Mouse (Mus musculus) forebrain, embryonic 14.5 days (tissue): ENCODE results near the gene Mmp14. TPM values are rescaled to one million over a fixed set of nuclear protein-coding genes. Genes with fewer than 3 reads are reported as not detected.

Source experiments
- ATAC-seq: fragments of 200-750 bp; cut with Nextera tagmentation; 2 replicates; pipeline ENCODE4 v1.8.0; 2017; ENCODE audit warnings: mild to moderate bottlenecking, moderate library complexity
- DNase-seq: peaks from one replicate; pipeline ENCODE4 v3.0.0-alpha.2; 2015; ENCODE audit warnings: low spot score
- H3K27ac ChIP-seq: fragments of 300-500 bp; sonication (generic); 2 replicates; pipeline ENCODE4 v1.5.1; 2014; ENCODE audit warnings: low read depth, mild to moderate bottlenecking, control low read depth, low read length, moderate library complexity
- H3K27me3 ChIP-seq: fragments of 300-500 bp; sonication (generic); replicated peaks from 2 replicates; pipeline ENCODE4 v1.6.1; 2014; ENCODE audit warnings: low read length, control low read depth, mixed read lengths; ENCODE audit not compliant: control insufficient read depth, insufficient read depth
- H3K36me3 ChIP-seq: fragments of 300-500 bp; sonication (generic); 2 replicates; pipeline ENCODE4 v1.6.1; 2014; ENCODE audit warnings: low read length, control low read depth; ENCODE audit not compliant: control insufficient read depth, insufficient read depth
- H3K4me1 ChIP-seq: fragments of 300-500 bp; sonication (generic); 2 replicates; pipeline ENCODE4 v1.6.1; 2014; ENCODE audit warnings: antibody characterized with exemption, low read length, control low read depth; ENCODE audit not compliant: control insufficient read depth, insufficient read depth
- H3K4me2 ChIP-seq: fragments of 300-500 bp; sonication (generic); 2 replicates; pipeline ENCODE4 v1.6.1; 2014; ENCODE audit warnings: mild to moderate bottlenecking, control low read depth, low read length
- H3K4me3 ChIP-seq: fragments of 300-500 bp; sonication (generic); 2 replicates; pipeline ENCODE4 v1.5.1; 2014; ENCODE audit warnings: low read depth, low read length, control low read depth
- H3K9ac ChIP-seq: fragments of 300-500 bp; sonication (generic); 2 replicates; pipeline ENCODE4 v1.6.1; 2014; ENCODE audit warnings: mild to moderate bottlenecking, low read length, control low read depth, moderate library complexity
- H3K9me3 ChIP-seq: fragments of 300-500 bp; sonication (generic); replicated peaks from 2 replicates; pipeline ENCODE4 v1.6.1; 2016; ENCODE audit warnings: low read length, control low read depth, mixed read lengths; ENCODE audit not compliant: control insufficient read depth
- WGBS: fragments of 180-500 bp; shearing (Covaris S2); extraction: QIAGEN DNeasy Blood & Tissue Kit; methylation state at CpG from one replicate; pipeline ENCODE4 v1.1.7; 2014; 5-methylcytosine and 5-hydroxymethylcytosine counted together
- polyA plus RNA-seq: library from polyadenylated mRNA; unstranded; fragments of >200 nt; fragmentation: Nextera tagmentation; extraction: Ambion mirVana; gene quantifications from 2 replicates; pipeline ENCODE4 v1.2.1, GENCODE M21; 2014

The Mmp14 gene
- polyA plus RNA-seq, 1 experiment from 2014 or later = 48.2 TPM

DNA sequence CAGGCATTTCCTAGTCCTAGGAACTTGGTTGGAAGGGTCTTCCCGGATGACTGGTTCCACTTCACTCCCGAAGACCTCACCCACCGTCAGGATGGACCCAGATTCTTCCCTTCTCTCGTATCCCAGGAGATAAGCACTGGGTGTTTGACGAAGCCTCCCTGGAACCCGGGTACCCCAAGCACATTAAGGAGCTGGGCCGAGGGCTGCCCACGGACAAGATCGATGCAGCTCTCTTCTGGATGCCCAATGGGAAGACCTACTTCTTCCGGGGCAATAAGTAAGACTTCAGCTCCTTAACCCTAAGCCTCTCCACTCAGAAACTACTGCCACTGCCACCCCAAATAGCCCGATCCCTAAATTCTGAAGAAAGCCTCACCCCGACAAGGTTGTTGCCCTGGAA, 7.7 kb downstream of the Mmp14 start:
- 77% methylated on average over 12 of the region's 12 CpGs for WGBS
- ATAC-seq = no peak

DNA sequence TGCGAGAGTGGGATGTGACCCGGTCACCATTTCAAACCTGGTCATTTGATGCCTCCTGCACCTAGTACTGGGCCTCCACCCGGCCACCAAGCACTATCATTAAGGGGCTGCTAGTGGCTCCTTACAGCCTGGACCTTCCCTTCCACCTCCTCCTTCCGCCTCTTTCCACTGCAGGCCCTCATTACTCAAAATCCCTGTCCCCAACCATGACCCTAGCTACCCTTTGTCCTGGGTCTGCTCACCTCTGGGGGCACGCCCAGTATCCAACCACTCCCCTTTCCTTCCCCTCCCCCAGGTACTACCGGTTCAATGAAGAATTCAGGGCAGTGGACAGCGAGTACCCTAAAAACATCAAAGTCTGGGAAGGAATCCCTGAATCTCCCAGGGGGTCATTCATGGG, 8.2 kb downstream of the Mmp14 start:
- Histone ChIP-seq H3K4me2 (no peak overlapping the region), H3K4me1 (no peaks in the 10 kb centered on the region), H3K36me3 (peaks cover 48% of the 10 kb centered on the region), H3K9ac (no peak overlapping the region), H3K27me3 (no peaks in the 10 kb centered on the region), H3K9me3 (no peaks in the 10 kb centered on the region), H3K27ac (no peak overlapping the region), H3K4me3 (no peak overlapping the region)
- DNase-seq (no peak), ATAC-seq (no peak)
- 46% methylated on average over 7 of the region's 7 CpGs for WGBS

More for the DNA sequence above, 7.7 kb downstream of the Mmp14 start:
- Histone ChIP-seq H3K4me1 (no peaks in the 10 kb centered on the region), H3K36me3 (peaks cover 48% of the 10 kb centered on the region), H3K27ac (no peak overlapping the region), H3K4me3 (no peak overlapping the region), H3K9me3 (no peaks in the 10 kb centered on the region), H3K4me2 (no peak overlapping the region), H3K27me3 (no peaks in the 10 kb centered on the region), H3K9ac (no peak overlapping the region)
- no peak for DNase-seq

DNA sequence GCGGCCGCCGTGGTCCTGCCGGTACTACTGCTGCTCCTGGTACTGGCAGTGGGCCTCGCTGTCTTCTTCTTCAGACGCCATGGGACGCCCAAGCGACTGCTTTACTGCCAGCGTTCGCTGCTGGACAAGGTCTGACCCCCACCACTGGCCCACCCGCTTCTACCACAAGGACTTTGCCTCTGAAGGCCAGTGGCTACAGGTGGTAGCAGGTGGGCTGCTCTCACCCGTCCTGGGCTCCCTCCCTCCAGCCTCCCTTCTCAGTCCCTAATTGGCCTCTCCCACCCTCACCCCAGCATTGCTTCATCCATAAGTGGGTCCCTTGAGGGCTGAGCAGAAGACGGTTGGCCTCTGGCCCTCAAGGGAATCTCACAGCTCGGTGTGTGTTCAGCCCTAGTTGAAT, 9.1 kb downstream of the Mmp14 start:
- DNase-seq = no peak
- H3K27me3 ChIP-seq = no peaks in the 10 kb centered on the region
- 92% methylated on average over 14 of the region's 14 CpGs for WGBS
- no peak for ATAC-seq
- H3K36me3 ChIP-seq = peaks cover 45% of the 10 kb centered on the region
- H3K9ac ChIP-seq = no peak overlapping the region
- no peak overlapping the region for H3K4me3 ChIP-seq
- H3K9me3 ChIP-seq = no peaks in the 10 kb centered on the region
- no peaks in the 10 kb centered on the region for H3K4me1 ChIP-seq
- no peak overlapping the region for H3K27ac ChIP-seq
- no peak overlapping the region for H3K4me2 ChIP-seq

- H3K4me1 ChIP-seq = no peaks in the 10 kb centered on the region
- peaks cover 37% of the 10 kb centered on the region for H3K36me3 ChIP-seq
- no peak overlapping the region for H3K4me2 ChIP-seq
- whole genome bisulfite sequencing = 82% methylated on average over 4 of the region's 4 CpGs
- ATAC-seq (no peak), DNase-seq (no peak)
- no peak overlapping the region for H3K9ac ChIP-seq
- no peak overlapping the region for H3K27ac ChIP-seq
- no peaks in the 10 kb centered on the region for H3K27me3 ChIP-seq
- H3K9me3 ChIP-seq = no peaks in the 10 kb centered on the region
- H3K4me3 ChIP-seq = no peak overlapping the region
These were observed 10.0 kb downstream of the Mmp14 start for GRCm38 (mm10) chr14:54441365-54441764.

DNA sequence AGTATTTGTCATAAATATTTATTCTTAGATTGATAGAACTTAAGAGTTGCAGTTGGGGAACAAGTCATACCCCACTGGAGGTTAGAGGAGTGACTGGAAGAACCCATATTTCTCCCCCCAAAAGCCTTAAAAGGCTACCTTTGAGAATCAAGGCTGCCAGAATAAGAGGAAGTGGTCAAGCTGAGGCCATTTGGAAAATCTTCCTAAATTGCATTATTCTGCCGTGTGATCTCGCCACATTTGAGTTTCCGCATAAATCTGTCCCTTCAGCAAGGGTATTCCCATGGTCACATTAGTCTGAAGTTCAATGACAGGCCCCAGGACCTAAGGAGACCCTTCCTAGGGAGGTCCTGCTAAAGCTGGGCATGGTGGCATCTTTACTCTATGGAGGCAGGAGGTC, 11.1 kb downstream of the Mmp14 start:
- Histone ChIP-seq H3K27me3 (no peaks in the 10 kb centered on the region), H3K4me1 (no peaks in the 10 kb centered on the region), H3K4me3 (no peak overlapping the region), H3K4me2 (no peak overlapping the region), H3K27ac (no peak overlapping the region), H3K9me3 (no peaks in the 10 kb centered on the region), H3K9ac (no peak overlapping the region), H3K36me3 (peaks cover 34% of the 10 kb centered on the region)
- 88% methylated on average over 3 of the region's 3 CpGs for WGBS
- ATAC-seq = no peak
- DNase-seq = no peak

GRCm38 (mm10) chr14:54443196-54443595, 11.8 kb downstream of the Mmp14 start:
- ATAC-seq (peak; percentile 42; the same call in 1 of the 2 replicates), DNase-seq (no peak)
- Histone ChIP-seq H3K9me3 (no peaks in the 10 kb centered on the region), H3K27ac (no peak overlapping the region), H3K4me2 (no peak overlapping the region), H3K4me1 (no peaks in the 10 kb centered on the region), H3K9ac (no peak overlapping the region), H3K36me3 (peaks cover 32% of the 10 kb centered on the region), H3K4me3 (no peak overlapping the region), H3K27me3 (no peaks in the 10 kb centered on the region)
- 44% methylated on average over 3 of the region's 3 CpGs for WGBS

- WGBS = 66% methylated on average over 15 of the region's 15 CpGs
- no peak overlapping the region for H3K27ac ChIP-seq
- H3K27me3 ChIP-seq = no peaks in the 10 kb centered on the region
- H3K9ac ChIP-seq = no peak overlapping the region
- H3K4me1 ChIP-seq = no peaks in the 10 kb centered on the region
- ATAC-seq (no peak), DNase-seq (peak; percentile 52)
- H3K36me3 ChIP-seq = peaks cover 24% of the 10 kb centered on the region
- H3K9me3 ChIP-seq = no peaks in the 10 kb centered on the region
- H3K4me2 ChIP-seq = no peak overlapping the region
- H3K4me3 ChIP-seq = no peak overlapping the region
These were observed 12.6 kb downstream of the Mmp14 start for GRCm38 (mm10) chr14:54443712-54444618.

GRCm38 (mm10) chr14:54445476-54445875, 14.1 kb downstream of the Mmp14 start:
- H3K36me3 ChIP-seq = peaks cover 9% of the 10 kb centered on the region
- 54% methylated on average over 3 of the region's 3 CpGs for WGBS
- no peak overlapping the region for H3K4me3 ChIP-seq
- DNase-seq (no peak), ATAC-seq (no peak)
- no peak overlapping the region for H3K27ac ChIP-seq
- no peaks in the 10 kb centered on the region for H3K4me1 ChIP-seq
- H3K4me2 ChIP-seq = no peak overlapping the region
- H3K9ac ChIP-seq = no peak overlapping the region
- H3K9me3 ChIP-seq = no peaks in the 10 kb centered on the region
- no peaks in the 10 kb centered on the region for H3K27me3 ChIP-seq

- 83% methylated on average over 9 of the region's 9 CpGs for WGBS
- DNase-seq (no peak), ATAC-seq (no peak)
- no peak overlapping the region for H3K27ac ChIP-seq
- H3K4me2 ChIP-seq = no peak overlapping the region
- no peaks in the 10 kb centered on the region for H3K27me3 ChIP-seq
- no peaks in the 10 kb centered on the region for H3K36me3 ChIP-seq
- no peaks in the 10 kb centered on the region for H3K9me3 ChIP-seq
- H3K9ac ChIP-seq = no peak overlapping the region
- H3K4me3 ChIP-seq = no peak overlapping the region
- no peaks in the 10 kb centered on the region for H3K4me1 ChIP-seq
These were observed 22.2 kb downstream of the Mmp14 start for GRCm38 (mm10) chr14:54453566-54453965.
